Mouse (Mus musculus): ENCODE results near the gene Psmf1. TPM values are rescaled to one million over a fixed set of nuclear protein-coding genes. Genes with fewer than 3 reads are reported as not detected.

The Psmf1 gene
- polyA plus RNA-seq, 1 experiment from 2014 or later = 61.1 TPM

DNA sequence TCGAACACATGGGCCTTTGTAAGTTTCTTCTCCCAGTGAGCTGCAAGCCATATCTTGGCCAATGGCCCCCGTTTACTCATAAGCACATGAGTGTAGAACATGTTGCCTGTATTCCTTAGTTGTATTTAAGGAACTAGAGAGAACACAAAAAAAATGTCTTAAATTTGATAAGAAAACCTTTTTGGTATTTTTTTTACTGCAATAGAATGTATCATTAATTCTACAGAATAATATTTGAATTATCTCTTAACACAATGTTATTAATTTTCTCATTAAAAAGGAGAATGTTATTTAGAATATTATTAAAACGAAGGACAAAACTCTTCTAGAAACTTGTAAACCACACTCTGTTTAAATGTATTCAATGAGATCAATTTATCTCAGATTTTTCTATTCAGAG lies 75.6 kb downstream of the Psmf1 start, which contains the start of gene Rad21l:
TSS of gene Rad21l (minus strand) at position 101 of the 400 bp plus-strand sequence.
- WGBS = 78% methylated on average over 3 of the region's 3 CpGs
- Histone ChIP-seq H3K27me3 (no peaks in the 10 kb centered on the region; the same call in 1 of the 2 replicates), H3K4me2 (no peak within 1 kb of the TSS), H3K4me3 (no peak within 1 kb of the TSS), H3K9me3 (no peaks in the 10 kb centered on the region), H3K27ac (replicated peaks) (no peak within 1 kb of the TSS), H3K36me3 (no peaks in the 10 kb centered on the region), H3K4me1 (replicated peaks) (peaks cover 7% of the 10 kb centered on the region), H3K9ac (no peak within 1 kb of the TSS)
- no peak for ATAC-seq (ENCODE audit: low FRiP score, low read depth)

Other genes starting within 250 kb of the Psmf1 start
- 622 and 646 TPM in 2 replicates for gene Fkbp1a, start 201.7 kb downstream of the Psmf1 start, polyA plus RNA-seq (2015; fragmentation: Nextera tagmentation; extraction: Ambion mirVana)
- 0.71 and 0.73 TPM in 2 replicates for gene Sdcbp2, start 171.6 kb downstream of the Psmf1 start, polyA plus RNA-seq (2015; fragmentation: Nextera tagmentation; extraction: Ambion mirVana)
- 24.1 and 27.7 TPM in 2 replicates for gene Snph, start 111.6 kb downstream of the Psmf1 start, polyA plus RNA-seq (2015; fragmentation: Nextera tagmentation; extraction: Ambion mirVana)
- gene Rad21l, start 75.7 kb downstream of the Psmf1 start, polyA plus RNA-seq (2015; fragmentation: Nextera tagmentation; extraction: Ambion mirVana) = 0.18 and 0.21 TPM in 2 replicates
- 30.7 and 30.9 TPM in 2 replicates for gene Tmem74b, start 42.2 kb downstream of the Psmf1 start, polyA plus RNA-seq (2015; fragmentation: Nextera tagmentation; extraction: Ambion mirVana)
- 0.28 and 0.49 TPM in 2 replicates for gene Rspo4, start 98.7 kb upstream of the Psmf1 start, polyA plus RNA-seq (2015; fragmentation: Nextera tagmentation; extraction: Ambion mirVana)
- gene Angpt4, start 167.0 kb upstream of the Psmf1 start, polyA plus RNA-seq (2015; fragmentation: Nextera tagmentation; extraction: Ambion mirVana) = 0.26 and 0.34 TPM in 2 replicates
- 48.3 and 54.6 TPM in 2 replicates for gene Fam110a, start 236.0 kb upstream of the Psmf1 start, polyA plus RNA-seq (2015; fragmentation: Nextera tagmentation; extraction: Ambion mirVana)